ENCODE assay signal across 8 mouse cellular contexts in the genomic region with DNA sequence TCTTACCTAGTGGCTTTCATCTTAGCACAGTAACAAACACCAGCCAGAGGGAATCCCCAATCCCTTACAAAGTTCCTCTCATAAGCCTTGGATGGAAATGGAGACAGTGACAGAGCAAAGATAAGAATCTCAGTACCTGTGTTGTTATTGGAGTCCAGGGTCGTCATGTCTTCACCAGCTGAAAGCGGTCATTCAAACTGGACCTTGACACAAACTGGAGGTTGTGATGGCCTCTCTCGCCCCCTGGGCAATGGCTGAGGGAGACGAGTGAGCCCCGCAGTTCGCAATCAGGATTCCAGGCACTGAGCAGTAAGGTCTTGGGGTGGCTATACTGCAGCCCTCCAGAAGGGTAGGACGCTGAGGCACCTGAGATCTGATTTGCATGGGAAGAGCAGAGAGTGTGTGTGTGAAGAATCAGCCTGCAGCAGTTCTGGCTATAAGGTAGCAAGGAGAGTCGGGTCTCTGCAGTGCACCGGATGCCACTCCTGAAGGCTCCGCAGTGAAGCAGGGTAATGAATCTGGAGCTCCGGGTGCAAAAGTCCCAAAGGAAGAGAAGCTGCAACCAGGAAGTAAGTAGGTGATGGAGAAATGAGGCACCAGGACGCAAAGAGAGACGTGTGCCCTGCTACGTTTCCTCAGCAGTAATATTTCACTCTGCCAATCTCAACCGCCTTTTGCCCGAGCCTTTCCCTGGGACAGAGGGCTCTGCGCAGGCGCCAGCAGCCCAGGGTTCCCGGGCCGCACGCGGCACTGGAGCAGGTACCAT. TPM values are rescaled to one million over a fixed set of nuclear protein-coding genes. Genes with fewer than 3 reads are reported as not detected.
DNase-seq lines count a peak whose midpoint lies in the region; ATAC-seq and TF ChIP-seq lines count a peak whose summit lies in the region.

Gene Nr1d1, minus strand, starts transcription at position 752 of the 766 bp plus-strand sequence.

- no peaks in the 10 kb centered on the region for H3K9me3 ChIP-seq in limb, embryonic 13.5 days
- no peaks in the 10 kb centered on the region for H3K9me3 ChIP-seq in stomach, embryonic 16.5 days (replicated peaks; ENCODE audit: control insufficient read depth, low read length)

- intact Hi-C loops in heart, postnatal 25 days (cut with DNase I) = loop anchor here (1.0 to 5.0 kb wide), 2 partner anchors 9 to 52 kb away; no protein-coding TSS in a partner anchor

- TF ChIP-seq POLR2A in cerebellum, adult 2 months (IDR thresholded peaks at IDR 0.05; ENCODE audit: borderline replicate concordance, insufficient read depth, low read length) = peak; percentile 98; the same call in 1 of the 2 replicates
- TF ChIP-seq POLR2A in embryonic fibroblast, embryonic 13.5 days (IDR thresholded peaks at IDR 0.05; ENCODE audit: low read depth, low read length) = peak; percentile 96

- H3K9ac ChIP-seq in limb, embryonic 13.5 days = peak within 1 kb of the TSS; percentile 56
- peak within 1 kb of the TSS; percentile 72 for H3K9ac ChIP-seq in stomach, embryonic 16.5 days (ENCODE audit: low read length)

- H3K4me1 ChIP-seq in cerebellum, adult 2 months (ENCODE audit: control insufficient read depth, insufficient read depth, low read length) = peaks cover 21% of the 10 kb centered on the region
- peaks cover 8% of the 10 kb centered on the region for H3K4me1 ChIP-seq in embryonic fibroblast, embryonic 13.5 days (ENCODE audit: control insufficient read depth, insufficient read depth, low read length)
- H3K4me1 ChIP-seq in limb, embryonic 13.5 days = peaks cover 52% of the 10 kb centered on the region
- H3K4me1 ChIP-seq in stomach, embryonic 16.5 days (ENCODE audit: control insufficient read depth, insufficient read depth, low read length) = peaks cover 50% of the 10 kb centered on the region

- TF ChIP-seq CTCF in cerebellum, adult 2 months (IDR thresholded peaks at IDR 0.05; ENCODE audit: borderline replicate concordance, insufficient read depth, low read depth, low read length) = no peak
- no peak for TF ChIP-seq CTCF in C2C12 (IDR thresholded peaks at IDR 0.05; ENCODE audit: control insufficient read depth, insufficient read depth, insufficient read length)
- TF ChIP-seq CTCF in embryonic fibroblast, embryonic 13.5 days (IDR thresholded peaks at IDR 0.05; ENCODE audit: borderline replicate concordance, insufficient read depth, low read length) = no peak

- no peak; the same call in 1 of the 2 replicates for ATAC-seq in limb, embryonic 13.5 days (ENCODE audit: low FRiP score, low read depth)
- no peak for ATAC-seq in stomach, embryonic 16.5 days (ENCODE audit: insufficient read depth, low FRiP score)

- H3K27ac ChIP-seq in cerebellum, adult 2 months (ENCODE audit: insufficient read depth, low read length) = peak within 1 kb of the TSS; percentile 96
- H3K27ac ChIP-seq in embryonic fibroblast, embryonic 13.5 days (ENCODE audit: insufficient read depth, low read length) = peak within 1 kb of the TSS; percentile 97
- peak within 1 kb of the TSS; percentile 90 for H3K27ac ChIP-seq in limb, embryonic 13.5 days
- peak within 1 kb of the TSS; percentile 96 for H3K27ac ChIP-seq in stomach, embryonic 16.5 days (ENCODE audit: low read length)

- WGBS in cerebellum, adult 2 months = under 1% methylated on average over 22 of the region's 22 CpGs
- WGBS in limb, embryonic 13.5 days = under 1% methylated on average over 22 of the region's 22 CpGs
- under 1% methylated on average over 22 of the region's 22 CpGs for WGBS in stomach, embryonic 16.5 days

- no peak for DNase-seq in cerebellum, adult 2 months
- DNase-seq in cerebellum, postnatal 4 days (ENCODE audit: low spot score in 2 of 2) = no peak
- DNase-seq in heart, postnatal 25 days (ENCODE audit: low spot score) = no peak
- no peak for DNase-seq in cerebellum, adult 9-10 months

- peak within 1 kb of the TSS; percentile 74 for H3K4me2 ChIP-seq in limb, embryonic 13.5 days (replicated peaks)
- H3K4me2 ChIP-seq in stomach, embryonic 16.5 days (ENCODE audit: low read depth, low read length) = peak within 1 kb of the TSS; percentile 95

- no peaks in the 10 kb centered on the region for H3K27me3 ChIP-seq in cerebellum, adult 2 months (ENCODE audit: control insufficient read depth, insufficient read depth, low read length)
- H3K27me3 ChIP-seq in C2C12 (ENCODE audit: control insufficient read depth, insufficient read depth, insufficient read length) = no peaks in the 10 kb centered on the region
- no peaks in the 10 kb centered on the region for H3K27me3 ChIP-seq in limb, embryonic 13.5 days
- H3K27me3 ChIP-seq in stomach, embryonic 16.5 days (ENCODE audit: control insufficient read depth, insufficient read depth, low read length) = no peaks in the 10 kb centered on the region

- peaks cover 40% of the 10 kb centered on the region for H3K79me2 ChIP-seq in C2C12 (ENCODE audit: control insufficient read depth, insufficient read depth)

- peaks cover 12% of the 10 kb centered on the region for H3K79me3 ChIP-seq in C2C12 (ENCODE audit: low read depth)

- peaks cover 23% of the 10 kb centered on the region for H3K36me3 ChIP-seq in C2C12 (ENCODE audit: control insufficient read depth, insufficient read depth)
- peaks cover 17% of the 10 kb centered on the region for H3K36me3 ChIP-seq in limb, embryonic 13.5 days
- H3K36me3 ChIP-seq in stomach, embryonic 16.5 days (ENCODE audit: control insufficient read depth, insufficient read depth, low read length) = 0 out of 2 replicates have a peak, but pooled peaks cover 9% of the 10 kb centered on the region

- peak within 1 kb of the TSS; percentile 89 for H3K4me3 ChIP-seq in cerebellum, adult 2 months (replicated peaks; ENCODE audit: insufficient read depth, low read depth, low read length)
- H3K4me3 ChIP-seq in C2C12 (ENCODE audit: insufficient read depth, poor library complexity, severe bottlenecking) = peak within 1 kb of the TSS; percentile 62
- peak within 1 kb of the TSS; percentile 83 for H3K4me3 ChIP-seq in embryonic fibroblast, embryonic 13.5 days (ENCODE audit: insufficient read depth, low read length)
- peak within 1 kb of the TSS; percentile 40 for H3K4me3 ChIP-seq in limb, embryonic 13.5 days
- H3K4me3 ChIP-seq in stomach, embryonic 16.5 days (replicated peaks; ENCODE audit: low read length) = peak within 1 kb of the TSS; percentile 47

- H3ac ChIP-seq in C2C12 (ENCODE audit: control insufficient read depth, insufficient read length, low read depth) = peak within 1 kb of the TSS; percentile 69

TF ChIP-seq in C2C12, 6 proteins besides CTCF, POLR2A, EP300 and RAD21:
- TF ChIP-seq USF1 (IDR thresholded peaks at IDR 0.05; ENCODE audit: low read depth) = peak; percentile 37
- no peak for TF ChIP-seq FOSL1 (IDR thresholded peaks at IDR 0.05; ENCODE audit: insufficient read depth, low read length, poor library complexity, severe bottlenecking)
TF ChIP-seq in C2C12: peak in this region for 1.

RNA-seq across cellular contexts. Expression of gene Nr1d1, which starts in this region (rescaled TPM):
- polyA plus RNA-seq in cerebellum, adult 2 months (2012; rRNA removed) = 144 and 167 TPM in 2 replicates
- polyA plus RNA-seq in C2C12 (2012; fragmentation: generic; extraction: Trizol) = 22.3 TPM
- 18.7 and 23.7 TPM in 2 replicates for polyA plus RNA-seq in embryonic fibroblast, embryonic 13.5 days (2011; ENCODE audit: insufficient read length, low read depth, missing spikeins)
- 100 to 1,000 TPM in 1 of 2 experiments, 10 to 100 TPM in 1; 61.2 to 129 TPM for total RNA-seq in heart, postnatal 25 days (2021)
- polyA plus RNA-seq in limb, embryonic 13.5 days (2015; fragmentation: Nextera tagmentation; extraction: Ambion mirVana) = 0.93 and 1.1 TPM in 2 replicates
- polyA plus RNA-seq in stomach, embryonic 16.5 days (2015; fragmentation: Nextera tagmentation; extraction: Ambion mirVana) = 2.6 and 4.1 TPM in 2 replicates
